Mouse (Mus musculus) MEL-GATA-1-ER (cell line): ENCODE results near the gene Rpgrip1l.

Source experiments
- DNase-seq: peaks from one replicate; pipeline ENCODE4 v3.0.0-alpha.2; 2012; ENCODE audit warnings: low read depth; ENCODE audit errors: extremely low read depth

The Rpgrip1l gene

DNA sequence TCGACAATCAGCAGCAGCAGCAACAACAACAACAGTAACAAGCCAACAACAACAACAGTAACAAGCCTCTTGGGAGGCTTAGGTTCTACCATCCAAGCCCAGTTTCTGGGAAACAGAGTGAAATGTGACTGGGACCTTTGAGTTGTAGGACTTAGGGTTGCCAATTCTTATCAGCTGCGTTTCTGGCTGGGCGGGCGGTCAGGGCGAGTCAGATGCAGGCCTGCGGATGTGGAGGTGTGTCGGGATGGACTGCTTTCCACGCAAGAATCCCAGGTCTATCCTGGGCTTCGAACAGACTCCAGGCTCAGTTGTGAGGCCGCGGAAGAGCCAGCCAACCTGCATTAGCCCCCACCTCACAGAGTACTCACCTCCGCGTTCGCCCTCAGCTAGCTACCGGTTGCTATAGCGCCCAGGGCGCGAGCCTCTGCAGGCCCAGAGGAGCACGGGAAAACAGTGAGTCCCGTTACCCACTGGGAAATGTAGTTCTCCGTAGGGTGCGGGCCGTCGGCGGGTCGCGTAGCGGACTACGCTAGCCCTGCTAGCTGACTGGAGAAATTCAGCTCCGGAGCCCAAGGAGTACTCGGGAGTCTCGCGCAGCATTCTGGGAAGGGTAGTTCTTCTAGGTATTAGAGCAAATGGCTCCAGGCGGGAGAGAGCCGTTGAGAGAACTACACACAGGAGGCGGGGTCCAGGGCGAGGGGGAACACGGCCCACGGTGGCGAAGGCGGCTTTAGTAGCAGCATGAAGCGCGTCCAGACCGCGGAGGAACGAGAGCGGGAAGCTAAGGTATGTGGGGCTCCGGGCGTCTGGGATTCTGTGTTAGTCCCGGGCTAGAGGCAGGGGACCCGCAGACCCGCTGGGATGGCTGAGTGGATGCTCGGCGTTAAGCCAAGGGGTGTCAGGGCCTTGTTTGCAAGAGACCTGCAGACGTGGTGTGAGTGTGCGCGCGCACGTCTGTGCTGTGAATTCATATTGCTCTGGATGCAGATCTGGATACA lies at the start of gene Rpgrip1l, which contains the start of gene Fto:
Gene Rpgrip1l (minus strand): TSS at position 428 of the 998 bp plus-strand sequence.
Gene Fto (plus strand): TSS at position 691 of the 998 bp plus-strand sequence.
- peak; percentile 99 for DNase-seq

GRCm38 (mm10) chr8:91360644-91361357 lies 47.7 kb upstream of the Rpgrip1l start:
- no peak for DNase-seq

DNA sequence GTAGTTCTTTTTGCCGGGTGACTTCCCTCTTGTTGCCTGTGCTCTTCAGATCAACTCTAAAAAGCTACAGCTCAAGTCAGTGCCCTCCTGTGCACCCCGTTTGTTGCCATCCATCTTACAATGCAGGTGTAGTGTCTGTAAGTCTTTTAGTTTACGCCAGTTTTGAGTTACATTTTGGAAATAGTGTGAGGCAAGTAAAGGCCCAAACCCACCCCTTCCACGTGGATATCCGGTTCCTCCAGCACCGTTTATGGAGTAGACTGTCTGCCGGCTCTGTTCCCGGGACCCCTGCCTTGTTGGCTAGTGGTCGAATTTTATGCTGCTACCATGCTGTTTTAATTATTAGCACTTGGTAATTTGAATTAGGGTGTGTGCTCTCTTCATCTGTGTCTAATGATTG lies 46.4 kb upstream of the Rpgrip1l start:
- DNase-seq: no peak

GRCm38 (mm10) chr8:91358016-91358415 lies 45.0 kb upstream of the Rpgrip1l start:
- no peak for DNase-seq

DNA sequence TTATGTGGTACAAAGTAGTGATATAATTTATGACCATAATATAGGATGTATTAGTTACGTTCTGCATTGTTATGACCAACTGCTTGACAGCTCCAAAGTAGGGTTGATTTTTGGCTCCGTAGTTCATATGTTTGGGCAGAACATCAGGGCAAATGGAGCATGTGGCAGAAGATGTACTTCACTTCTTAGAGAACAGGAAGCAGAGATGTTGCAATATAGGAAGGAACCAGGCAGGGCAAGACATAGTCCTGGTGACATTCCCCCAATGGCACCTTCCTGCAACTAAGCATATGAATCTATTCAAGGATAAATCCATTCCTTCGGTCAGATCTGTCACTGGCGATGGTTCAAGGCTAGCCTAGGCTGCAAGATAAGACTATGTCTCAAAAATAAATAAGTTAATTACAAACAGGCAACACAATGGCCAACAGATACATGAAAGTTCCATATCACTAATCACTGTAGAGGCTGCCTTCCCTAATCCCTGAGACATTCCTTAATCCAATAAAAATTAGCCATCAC lies 44.5 kb upstream of the Rpgrip1l start:
- no peak for DNase-seq

DNA sequence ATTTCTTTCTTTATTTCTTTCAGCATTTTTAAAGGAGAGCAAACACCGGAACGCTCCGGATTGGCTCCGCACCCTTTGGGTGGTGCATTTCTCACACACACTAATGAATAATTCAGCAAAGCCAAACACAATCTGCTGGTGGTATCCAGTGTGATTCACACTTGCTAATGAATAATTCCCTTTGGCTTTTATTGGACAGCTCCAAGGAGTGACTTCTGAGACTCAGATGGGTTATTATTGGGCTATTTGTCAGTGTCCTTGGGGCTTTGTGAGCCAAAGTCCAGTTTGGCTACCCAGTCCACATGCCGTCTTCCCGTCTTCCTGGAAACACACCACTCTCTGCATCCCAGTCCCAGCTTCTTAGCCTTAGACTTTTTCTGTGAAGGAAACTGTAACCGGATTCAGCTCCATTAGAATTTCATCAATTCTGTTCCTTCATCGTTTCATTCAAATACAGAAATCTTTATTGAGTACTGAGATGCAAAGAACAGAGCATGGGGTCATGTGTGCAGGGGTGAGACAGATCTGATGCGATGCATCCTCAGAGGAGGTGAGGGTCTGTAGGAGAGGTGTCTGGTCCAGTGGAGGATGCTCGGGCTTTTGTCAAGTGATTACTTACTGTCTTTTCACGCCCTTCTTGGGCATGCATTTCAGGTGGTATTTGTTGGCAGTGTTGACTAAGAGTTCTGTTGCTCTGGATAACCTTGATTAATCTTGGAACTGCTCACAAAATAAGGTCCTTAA lies 43.1 kb upstream of the Rpgrip1l start:
- no peak for DNase-seq

DNA sequence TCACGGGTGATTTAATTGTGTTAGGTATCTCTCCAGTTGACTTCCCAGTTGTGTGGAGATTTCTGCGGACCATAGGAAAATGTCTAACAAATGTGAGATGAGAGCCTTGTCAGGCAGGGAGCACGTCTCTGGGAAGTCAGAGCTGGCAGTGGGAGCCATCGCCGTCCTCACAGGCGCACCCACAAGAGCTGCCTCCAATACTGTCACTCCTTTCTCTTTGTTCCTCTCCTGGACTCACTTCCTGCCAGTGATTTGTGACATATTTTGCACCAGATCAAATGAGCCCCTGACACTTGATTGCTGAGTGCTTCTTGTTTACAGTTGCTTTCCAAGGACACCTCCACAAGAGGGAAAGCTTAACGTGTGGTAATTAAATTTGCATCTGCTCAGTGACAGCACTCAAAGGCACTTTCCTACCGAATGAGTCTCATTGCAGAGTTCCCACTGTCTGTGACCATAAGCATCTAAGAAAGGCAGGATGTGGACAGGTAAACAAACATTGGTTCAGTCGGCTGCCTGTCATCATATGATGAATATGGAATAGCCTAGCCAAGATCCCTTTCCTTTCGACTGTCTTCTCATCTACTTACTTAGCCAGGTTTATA lies 42.3 kb upstream of the Rpgrip1l start:
- DNase-seq: no peak

DNA sequence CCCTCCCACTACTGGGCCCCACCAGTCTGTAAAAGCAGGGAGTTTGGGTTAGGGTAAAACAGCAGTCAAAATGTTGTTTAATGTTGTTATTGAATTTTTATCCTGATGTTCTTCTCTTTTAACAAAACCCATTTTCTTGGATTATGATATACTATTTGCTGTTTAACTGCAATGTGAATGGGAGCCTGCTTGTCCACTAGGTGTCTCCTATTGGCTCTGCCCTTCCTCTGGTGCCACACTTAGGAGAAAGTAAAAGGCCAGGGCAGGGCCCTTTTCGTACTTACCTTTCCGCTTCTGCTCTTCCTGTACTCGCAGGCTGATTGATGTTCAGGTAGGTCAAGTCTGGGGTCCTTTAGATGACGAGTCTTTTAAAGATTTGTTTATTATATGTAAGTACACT lies 40.8 kb upstream of the Rpgrip1l start:
- DNase-seq: no peak

DNA sequence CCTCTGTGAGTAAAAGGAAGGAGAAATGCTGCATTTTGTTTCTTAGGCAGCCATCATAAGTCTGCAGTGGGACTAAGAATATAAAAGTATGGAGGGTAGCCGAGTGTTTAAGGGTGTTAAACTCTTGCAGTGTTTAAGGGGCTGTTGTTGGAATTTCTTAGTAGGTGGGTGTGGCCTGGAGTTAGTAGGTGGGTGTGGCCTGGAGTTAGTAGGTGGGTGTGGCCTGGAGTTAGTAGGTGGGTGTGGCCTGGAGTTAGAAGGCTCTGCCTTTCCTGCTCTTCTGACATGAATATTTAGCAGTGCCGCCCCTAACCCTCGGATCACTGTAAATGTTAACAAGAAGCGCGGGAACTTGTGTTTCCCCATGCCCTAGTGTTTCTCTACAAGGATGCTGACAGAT lies 40.0 kb upstream of the Rpgrip1l start:
- DNase-seq: peak; percentile 11

DNA sequence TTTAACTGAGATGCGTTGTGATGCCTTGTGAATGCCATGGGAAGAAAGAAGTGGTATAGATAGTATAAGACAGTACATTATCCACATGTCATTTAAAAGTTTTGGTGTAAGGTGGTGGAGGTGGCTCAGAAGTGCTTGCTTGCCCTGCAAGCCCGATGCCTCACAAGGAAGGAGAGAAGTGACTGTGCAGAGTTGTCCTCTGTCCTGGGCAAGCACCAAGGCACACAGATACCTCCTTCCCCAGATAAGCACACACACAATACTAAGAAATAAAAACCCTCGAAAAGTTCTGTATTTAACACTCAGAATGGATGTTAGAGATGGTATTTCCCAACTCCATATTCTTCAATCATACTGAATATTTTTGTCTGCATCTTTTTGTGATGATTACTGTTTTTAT lies 39.5 kb upstream of the Rpgrip1l start:
- peak; percentile 25 for DNase-seq

GRCm38 (mm10) chr8:91350628-91351027 lies 37.6 kb upstream of the Rpgrip1l start:
- DNase-seq: no peak

- no peak for DNase-seq
Measured at GRCm38 (mm10) chr8:91349816-91350215, 36.8 kb upstream of the Rpgrip1l start.

GRCm38 (mm10) chr8:91347595-91347994 lies 34.5 kb upstream of the Rpgrip1l start:
- no peak for DNase-seq

- DNase-seq: no peak
Measured at GRCm38 (mm10) chr8:91347146-91347545, 34.1 kb upstream of the Rpgrip1l start.

GRCm38 (mm10) chr8:91344659-91345058 lies 31.6 kb upstream of the Rpgrip1l start:
- DNase-seq: no peak

DNA sequence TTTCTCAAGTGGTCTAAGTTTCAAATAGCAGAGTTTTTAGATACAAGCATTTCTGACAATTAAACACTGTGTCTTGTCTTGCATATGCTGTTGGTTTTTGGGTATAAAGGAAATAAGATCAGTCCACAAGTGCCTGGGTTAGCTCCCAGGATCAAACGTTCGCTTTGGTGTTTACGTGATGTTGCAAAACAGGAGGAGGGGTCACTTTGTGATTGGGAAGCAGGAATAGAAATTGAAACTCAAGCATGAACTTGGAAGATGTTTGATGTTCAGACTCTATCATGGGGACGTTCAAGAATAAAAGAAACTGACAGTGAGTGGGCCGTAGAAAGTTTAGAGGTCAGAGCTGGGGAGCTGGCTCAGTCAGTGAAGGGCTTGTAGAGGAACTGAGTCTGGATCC lies 29.7 kb upstream of the Rpgrip1l start:
- no peak for DNase-seq

DNA sequence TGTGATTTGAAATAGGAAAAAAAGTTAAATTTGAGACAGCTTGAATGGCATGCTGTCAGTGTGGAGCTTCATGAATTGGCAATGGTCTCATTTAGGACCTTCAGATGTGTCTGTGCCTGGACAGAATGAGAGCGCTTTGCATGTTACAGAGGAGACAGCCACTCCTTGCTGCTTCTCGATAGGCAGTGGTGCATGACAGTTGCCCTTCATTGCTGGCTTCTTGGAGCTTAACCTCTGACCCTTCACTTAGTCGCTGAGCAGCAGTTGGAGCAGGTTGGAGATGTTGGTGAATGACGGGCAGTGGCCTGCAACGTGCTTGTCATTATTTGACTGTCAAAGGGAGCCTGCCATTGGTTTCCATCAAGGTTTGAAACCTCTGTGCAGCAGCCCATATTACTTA lies 29.1 kb upstream of the Rpgrip1l start:
- no peak for DNase-seq

DNA sequence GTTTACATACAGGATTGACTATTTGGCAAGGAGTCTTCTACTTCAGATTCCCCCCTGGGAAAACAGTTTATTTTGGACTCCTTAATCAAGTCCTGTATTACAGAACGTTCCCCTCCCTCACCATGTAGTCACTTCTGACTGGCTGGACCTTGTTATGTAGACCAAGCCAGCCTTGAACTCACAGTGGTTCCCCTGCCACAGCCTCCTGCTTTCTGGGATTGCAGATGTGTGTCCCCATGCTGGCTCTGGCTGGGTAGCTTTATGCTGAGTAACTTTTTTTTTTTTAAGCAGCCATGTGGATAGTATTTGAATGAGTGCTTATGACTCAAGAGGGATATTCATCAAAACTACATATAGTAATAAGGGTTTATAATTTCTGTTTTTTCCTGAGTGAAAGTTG lies 27.7 kb upstream of the Rpgrip1l start:
- no peak for DNase-seq

DNA sequence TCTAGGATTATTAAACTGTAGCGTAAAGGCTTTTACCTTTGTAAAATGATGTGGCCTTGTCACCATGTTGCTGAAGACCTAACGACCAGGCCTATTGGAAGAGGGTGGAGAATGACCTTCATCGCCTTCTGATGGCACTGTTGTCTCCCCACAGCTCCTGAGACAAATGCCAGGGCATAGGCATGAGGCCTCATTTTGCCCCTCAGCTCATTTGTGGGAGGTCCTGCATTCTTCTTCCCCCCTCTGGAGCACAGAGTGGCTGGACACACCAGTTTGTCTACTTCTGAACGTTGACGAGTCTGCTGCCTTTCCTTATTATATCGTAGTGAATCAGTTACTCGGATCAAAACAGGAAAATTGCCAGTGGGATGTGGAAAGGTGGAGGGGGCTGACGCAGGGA lies 26.6 kb upstream of the Rpgrip1l start:
- no peak for DNase-seq

DNA sequence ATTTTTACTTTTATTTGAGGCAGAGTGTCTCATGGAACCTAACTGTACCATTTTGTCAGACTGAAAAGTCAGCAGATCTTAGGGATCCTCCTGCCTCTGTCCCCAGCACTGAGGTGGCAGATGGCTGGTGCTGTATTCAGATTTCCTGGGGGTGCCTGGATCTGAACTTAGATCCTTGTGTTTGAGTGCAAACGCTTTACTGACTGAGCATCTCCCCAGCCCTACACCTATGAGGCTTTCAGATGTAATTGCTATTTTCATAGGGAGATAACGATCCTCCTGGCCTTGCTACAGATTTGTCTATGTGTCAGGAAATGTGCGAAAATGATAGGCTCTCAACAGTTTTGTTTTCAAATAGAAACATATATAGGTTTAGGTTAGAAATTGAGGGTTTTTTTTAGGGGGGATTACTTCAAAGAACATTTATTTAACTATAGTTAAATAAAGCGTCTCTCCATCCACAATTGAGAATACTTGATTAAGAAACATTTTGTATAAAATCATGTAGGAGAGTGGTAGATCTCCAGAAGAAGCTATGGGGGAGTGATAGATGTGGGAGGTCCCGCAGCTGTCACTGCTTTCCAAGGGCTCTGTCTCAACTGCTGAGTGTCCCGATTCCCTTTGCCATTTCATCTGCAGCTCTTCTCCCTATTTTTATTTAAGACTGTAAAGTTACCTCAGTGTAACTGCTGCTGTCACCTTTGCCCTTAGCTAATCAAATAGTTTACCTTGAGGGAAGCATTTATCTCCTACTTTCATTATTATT lies 25.5 kb upstream of the Rpgrip1l start:
- DNase-seq: no peak
